9 mouse cellular contexts compared by ENCODE assay signal in the genomic region with DNA sequence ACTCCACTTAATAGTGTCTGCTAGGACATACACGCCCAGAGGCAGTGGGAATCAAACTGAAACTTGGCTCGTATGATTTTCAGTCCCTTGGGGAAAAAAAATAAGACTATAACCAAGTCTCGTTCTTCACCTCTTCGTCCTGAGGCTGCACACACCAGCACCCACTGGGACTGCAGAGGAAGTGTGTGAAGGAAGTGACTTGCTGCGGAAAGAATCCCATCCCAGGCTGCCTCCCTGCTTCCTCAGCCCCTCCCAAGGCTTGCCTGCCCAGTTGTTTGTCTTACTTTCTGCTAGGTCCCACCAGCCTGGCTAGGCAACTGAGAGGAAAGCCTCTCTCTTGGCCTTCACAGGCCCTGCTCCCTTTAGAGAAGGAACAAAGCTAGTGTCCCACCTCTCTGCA. TPM values are rescaled to one million over a fixed set of nuclear protein-coding genes. Genes with fewer than 3 reads are reported as not detected.
DNase-seq lines count a peak whose midpoint lies in the region; ATAC-seq and TF ChIP-seq lines count a peak whose summit lies in the region.
"Had no signal": no experiment of that assay in that cellular context is flagged by ENCODE, and none has a peak within 500 bp of the region (broad histone marks: within the 10 kb centered on the region; RNA-seq: fewer than 3 reads in every experiment).

No protein-coding gene starts in this region.

- no peak for TF ChIP-seq POLR2A in kidney, adult 2 months (IDR thresholded peaks at IDR 0.05; ENCODE audit: low read depth, low read length)

- H3K36me3 ChIP-seq in kidney, adult 2 months (ENCODE audit: control insufficient read depth, insufficient read depth, low read length), result no peaks in the 10 kb centered on the region
- H3K36me3 ChIP-seq in midbrain, postnatal 0 days (ENCODE audit: insufficient read depth, low read length), result peaks cover 37% of the 10 kb centered on the region

- H3K9ac ChIP-seq in midbrain, postnatal 0 days (replicated peaks; ENCODE audit: low read length, poor library complexity, severe bottlenecking), result no peak overlapping the region

- no peak overlapping the region for H3K4me2 ChIP-seq in midbrain, postnatal 0 days (ENCODE audit: low read depth, low read length, poor library complexity, severe bottlenecking)

- no peaks in the 10 kb centered on the region for H3K4me1 ChIP-seq in kidney, adult 2 months (ENCODE audit: control insufficient read depth, insufficient read depth, low read length)
- H3K4me1 ChIP-seq in midbrain, postnatal 0 days (ENCODE audit: insufficient read depth, low read length), result no peaks in the 10 kb centered on the region

- no peaks in the 10 kb centered on the region for H3K9me3 ChIP-seq in midbrain, postnatal 0 days (ENCODE audit: low read length)

- no peak overlapping the region for H3K4me3 ChIP-seq in kidney, adult 2 months (ENCODE audit: insufficient read depth, low read depth, low read length)
- no peak overlapping the region for H3K4me3 ChIP-seq in midbrain, postnatal 0 days (ENCODE audit: low read depth, low read length)

- no peaks in the 10 kb centered on the region for H3K27me3 ChIP-seq in kidney, adult 2 months (replicated peaks; ENCODE audit: control insufficient read depth, insufficient read depth, low read length)
- H3K27me3 ChIP-seq in midbrain, postnatal 0 days (ENCODE audit: insufficient read depth, low read length), result no peaks in the 10 kb centered on the region
- H3K27me3 ChIP-seq: Patski had no signal

- H3K27ac ChIP-seq in kidney, adult 2 months (ENCODE audit: insufficient read depth, low read depth, low read length), result peak overlapping the region; percentile 87
- no peak overlapping the region for H3K27ac ChIP-seq in midbrain, postnatal 0 days (ENCODE audit: low read depth, low read length)

- no peak for TF ChIP-seq CTCF in kidney, adult 2 months (conservative IDR thresholded peaks at IDR 0.05; ENCODE audit: insufficient read depth, insufficient read length, low read depth, low read length)
- TF ChIP-seq CTCF in midbrain, postnatal 0 days (IDR thresholded peaks at IDR 0.05), result no peak

- DNase-seq in adrenal gland, postnatal 36 days, result peak; percentile 40 to 56
- DNase-seq in kidney, adult 2 months, result peak; percentile 82
- peak; percentile 59 for DNase-seq in lung, postnatal 14 days
- no peak for DNase-seq in thymus, postnatal 14 days
- no peak for DNase-seq in embryo, embryonic 9.5 days (ENCODE audit: extremely low spot score)
- no peak for DNase-seq in midbrain, postnatal 0 days (ENCODE audit: low spot score)
- DNase-seq: right cerebral cortex, postnatal 4 days had no signal

- WGBS in kidney, adult 2 months, result 52% methylated on average over 5 of the region's 5 CpGs
- WGBS in midbrain, postnatal 0 days, result 81% methylated on average over 5 of the region's 5 CpGs

- ATAC-seq in granulocyte monocyte progenitor cell, adult 5-6 weeks (replicated peaks; ENCODE audit: poor library complexity, severe bottlenecking), result peak; percentile 28; the same call in 1 of the 2 replicates
- ATAC-seq in midbrain, postnatal 0 days (ENCODE audit: low FRiP score), result no peak
- ATAC-seq: Patski had no signal

RNA-seq across cellular contexts. Expression of gene Cpsf3, which starts 20.9 kb away (rescaled TPM):
- 10 to 100 TPM; 60.1 to 77.0 TPM for total RNA-seq in adrenal gland, postnatal 36 days (2021)
- 123 and 125 TPM in 2 replicates for total RNA-seq in granulocyte monocyte progenitor cell, adult 5-6 weeks (2014; fragmentation: Nextera tagmentation)
- 100 and 103 TPM in 2 replicates for total RNA-seq in granulocyte monocyte progenitor cell, adult 5-6 weeks (2017)
- polyA plus RNA-seq in kidney, adult 2 months (2012; rRNA removed), result 28.2 and 32.1 TPM in 2 replicates
- total RNA-seq in midbrain, postnatal 0 days (2014; rRNA removed), result 39.4 and 45.1 TPM in 2 replicates
- polyA plus RNA-seq in midbrain, postnatal 0 days (2015; fragmentation: Nextera tagmentation; extraction: Ambion mirVana), result 69.1 and 69.6 TPM in 2 replicates

RNA-seq across cellular contexts. Expression of gene Itgb1bp1, which starts 21.8 kb away (rescaled TPM):
- 100 to 1,000 TPM in 1 of 2 experiments, 10 to 100 TPM in 1; 95.2 to 113 TPM for total RNA-seq in adrenal gland, postnatal 36 days (2021)
- total RNA-seq in granulocyte monocyte progenitor cell, adult 5-6 weeks (2014; fragmentation: Nextera tagmentation), result 32.0 and 33.8 TPM in 2 replicates
- 32.7 and 40.8 TPM in 2 replicates for total RNA-seq in granulocyte monocyte progenitor cell, adult 5-6 weeks (2017)
- polyA plus RNA-seq in kidney, adult 2 months (2012; rRNA removed), result 19.3 and 23.6 TPM in 2 replicates
- total RNA-seq in midbrain, postnatal 0 days (2014; rRNA removed), result 16.1 and 17.5 TPM in 2 replicates
- 30.0 and 30.8 TPM in 2 replicates for polyA plus RNA-seq in midbrain, postnatal 0 days (2015; fragmentation: Nextera tagmentation; extraction: Ambion mirVana)

RNA-seq across cellular contexts. Expression of gene Iah1, which starts 51.9 kb away (rescaled TPM):
- total RNA-seq in adrenal gland, postnatal 36 days (2021), result 10 to 100 TPM; 73.0 to 79.4 TPM
- 39.0 and 46.8 TPM in 2 replicates for total RNA-seq in granulocyte monocyte progenitor cell, adult 5-6 weeks (2014; fragmentation: Nextera tagmentation)
- 27.1 and 34.6 TPM in 2 replicates for total RNA-seq in granulocyte monocyte progenitor cell, adult 5-6 weeks (2017)
- 401 and 498 TPM in 2 replicates for polyA plus RNA-seq in kidney, adult 2 months (2012; rRNA removed)
- 16.0 and 22.2 TPM in 2 replicates for total RNA-seq in midbrain, postnatal 0 days (2014; rRNA removed)
- 19.8 and 24.1 TPM in 2 replicates for polyA plus RNA-seq in midbrain, postnatal 0 days (2015; fragmentation: Nextera tagmentation; extraction: Ambion mirVana)

Comparison
In these comparisons a context has a peak if more than half of its experiments do, and no peak if none do; other contexts are left out.
1. DNase-seq: peak in adrenal gland, postnatal 36 days (2 of 2), kidney, adult 2 months (single experiment) and lung, postnatal 14 days (single experiment); none in thymus, postnatal 14 days (single experiment), embryo, embryonic 9.5 days (single experiment) and midbrain, postnatal 0 days (single experiment).